Mouse (Mus musculus) C2C12 (cell line): ENCODE measurements at regions not wholly inside any gene's neighbourhood (a gene's known extent, or its start where the extent isn't known, plus 50 kb on each side); places are given as distances from the start of the nearest gene placed in this dataset.

Experiments used
- CTCF ChIP-seq: IDR thresholded peaks from one replicate; pipeline ENCODE4 v1.5.1; 2011; ENCODE audit not compliant: control insufficient read depth, insufficient read depth, insufficient read length
- FOSL1 ChIP-seq: IDR thresholded peaks from one replicate; pipeline ENCODE4 v1.8.0; 2011; ENCODE audit warnings: mild to moderate bottlenecking, low read length; ENCODE audit not compliant: poor library complexity, insufficient read depth, severe bottlenecking
- MAX ChIP-seq: IDR thresholded peaks from one replicate; pipeline ENCODE4 v1.6.1; 2011; ENCODE audit warnings: mild to moderate bottlenecking, control low read depth
- MYOD1 ChIP-seq: IDR thresholded peaks from one replicate; pipeline ENCODE4 v1.6.1; 2011; ENCODE audit warnings: low read depth; ENCODE audit not compliant: control insufficient read depth, insufficient read length
- MYOG ChIP-seq: IDR thresholded peaks from one replicate; pipeline ENCODE4 v1.6.1; 2011; ENCODE audit not compliant: control insufficient read depth, insufficient read length; ENCODE audit errors: extremely low read depth
- USF1 ChIP-seq: IDR thresholded peaks from one replicate; pipeline ENCODE4 v1.6.1; 2011; ENCODE audit warnings: low read depth, mild to moderate bottlenecking, control low read depth, moderate library complexity

GRCm38 (mm10) chr16:24262701-24263100, 130.6 kb upstream of the Lpp start:
- TF ChIP-seq CTCF (no peak), MYOG (no peak), USF1 (no peak), MYOD1 (no peak), FOSL1 (no peak), MAX (no peak)
